Mouse (Mus musculus): ENCODE results near the gene Cd4.

GRCm38 (mm10) chr6:124910032-124910431 is 22.0 kb upstream of the Cd4 start:
- TF ChIP-seq POLR2A (IDR thresholded peaks at IDR 0.05; ENCODE audit: low read depth, low read length) (no peak), CTCF (IDR thresholded peaks at IDR 0.05; ENCODE audit: extremely low read depth, insufficient read length, insufficient replicate concordance, low read depth, low read length) (no peak)

Measured in small intestine, adult 2 months (tissue).